Mouse (Mus musculus): ENCODE results near the gene Qsox2. TPM values are rescaled to one million over a fixed set of nuclear protein-coding genes. Genes with fewer than 3 reads are reported as not detected.

Qsox2 gene
- polyA plus RNA-seq, 1 experiment: 15.2 TPM

DNA sequence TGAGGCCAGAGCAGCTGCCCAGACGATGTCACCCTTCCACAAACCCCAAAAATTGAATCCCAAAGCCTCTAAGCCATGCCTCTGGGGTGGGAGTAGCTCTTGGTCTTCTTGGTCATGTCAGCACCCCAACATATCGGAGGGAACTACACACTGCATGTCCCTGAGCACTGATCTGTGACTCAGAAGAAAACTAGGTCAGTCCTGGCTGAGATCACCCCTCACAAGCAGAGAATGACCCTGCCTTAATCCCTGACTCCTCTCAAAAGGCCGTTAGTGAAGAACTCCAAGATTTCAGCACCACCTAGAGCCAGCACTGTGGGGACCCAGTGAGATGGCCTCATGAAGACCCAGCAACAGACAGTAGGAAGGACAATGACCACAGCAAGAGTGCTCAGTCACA lies 30.9 kb upstream of the Qsox2 start:
- Histone ChIP-seq H3K4me3 (ENCODE audit: insufficient read depth, poor library complexity, severe bottlenecking) (no peak overlapping the region), H3K79me2 (ENCODE audit: control insufficient read depth, insufficient read depth) (no peaks in the 10 kb centered on the region), H3K79me3 (ENCODE audit: low read depth) (no peaks in the 10 kb centered on the region), H3ac (ENCODE audit: control insufficient read depth, insufficient read length, low read depth) (no peak overlapping the region), H3K36me3 (ENCODE audit: control insufficient read depth, insufficient read depth) (no peaks in the 10 kb centered on the region), H3K27me3 (ENCODE audit: control insufficient read depth, insufficient read depth, insufficient read length) (peaks cover 62% of the 10 kb centered on the region)
- no peak for TF ChIP-seq FOSL1 (IDR thresholded peaks at IDR 0.05; ENCODE audit: insufficient read depth, low read length, poor library complexity, severe bottlenecking)
- TF ChIP-seq MYOG (IDR thresholded peaks at IDR 0.05; ENCODE audit: control insufficient read depth, extremely low read depth, insufficient read length): no peak
- TF ChIP-seq USF1 (IDR thresholded peaks at IDR 0.05; ENCODE audit: low read depth): no peak
- TF ChIP-seq CTCF (IDR thresholded peaks at IDR 0.05; ENCODE audit: control insufficient read depth, insufficient read depth, insufficient read length): no peak
- no peak for TF ChIP-seq MYOD1 (IDR thresholded peaks at IDR 0.05; ENCODE audit: control insufficient read depth, insufficient read length, low read depth)
- no peak for TF ChIP-seq MAX (IDR thresholded peaks at IDR 0.05)
- TF ChIP-seq CEBPB (IDR thresholded peaks at IDR 0.05; ENCODE audit: low read depth): no peak

GRCm38 (mm10) chr2:26266066-26266742 lies 28.9 kb upstream of the Qsox2 start:
- peaks cover 49% of the 10 kb centered on the region for H3K27me3 ChIP-seq (ENCODE audit: control insufficient read depth, insufficient read depth, insufficient read length)
- TF ChIP-seq CEBPB (IDR thresholded peaks at IDR 0.05; ENCODE audit: low read depth) (no peak), CTCF (IDR thresholded peaks at IDR 0.05; ENCODE audit: control insufficient read depth, insufficient read depth, insufficient read length) (no peak), USF1 (IDR thresholded peaks at IDR 0.05; ENCODE audit: low read depth) (no peak), MYOG (IDR thresholded peaks at IDR 0.05; ENCODE audit: control insufficient read depth, extremely low read depth, insufficient read length) (no peak), MAX (IDR thresholded peaks at IDR 0.05) (no peak), MYOD1 (IDR thresholded peaks at IDR 0.05; ENCODE audit: control insufficient read depth, insufficient read length, low read depth) (no peak), FOSL1 (IDR thresholded peaks at IDR 0.05; ENCODE audit: insufficient read depth, low read length, poor library complexity, severe bottlenecking) (no peak)

GRCm38 (mm10) chr2:26265095-26265494 lies 27.8 kb upstream of the Qsox2 start:
- H3ac ChIP-seq (ENCODE audit: control insufficient read depth, insufficient read length, low read depth): no peak overlapping the region
- H3K4me3 ChIP-seq (ENCODE audit: insufficient read depth, poor library complexity, severe bottlenecking): no peak overlapping the region
- no peaks in the 10 kb centered on the region for H3K79me3 ChIP-seq (ENCODE audit: low read depth)
- H3K79me2 ChIP-seq (ENCODE audit: control insufficient read depth, insufficient read depth): no peaks in the 10 kb centered on the region
- peaks cover 47% of the 10 kb centered on the region for H3K27me3 ChIP-seq (ENCODE audit: control insufficient read depth, insufficient read depth, insufficient read length)
- H3K36me3 ChIP-seq (ENCODE audit: control insufficient read depth, insufficient read depth): no peaks in the 10 kb centered on the region
- TF ChIP-seq MYOD1 (IDR thresholded peaks at IDR 0.05; ENCODE audit: control insufficient read depth, insufficient read length, low read depth) (no peak), CTCF (IDR thresholded peaks at IDR 0.05; ENCODE audit: control insufficient read depth, insufficient read depth, insufficient read length) (no peak), FOSL1 (IDR thresholded peaks at IDR 0.05; ENCODE audit: insufficient read depth, low read length, poor library complexity, severe bottlenecking) (no peak), MYOG (IDR thresholded peaks at IDR 0.05; ENCODE audit: control insufficient read depth, extremely low read depth, insufficient read length) (no peak), CEBPB (IDR thresholded peaks at IDR 0.05; ENCODE audit: low read depth) (no peak), MAX (IDR thresholded peaks at IDR 0.05) (no peak), USF1 (IDR thresholded peaks at IDR 0.05; ENCODE audit: low read depth) (no peak)

More at GRCm38 (mm10) chr2:26266066-26266742, 28.9 kb upstream of the Qsox2 start:
- H3ac ChIP-seq (ENCODE audit: control insufficient read depth, insufficient read length, low read depth): no peak overlapping the region
- H3K79me2 ChIP-seq (ENCODE audit: control insufficient read depth, insufficient read depth): no peaks in the 10 kb centered on the region
- H3K4me3 ChIP-seq (ENCODE audit: insufficient read depth, poor library complexity, severe bottlenecking): no peak overlapping the region
- no peaks in the 10 kb centered on the region for H3K36me3 ChIP-seq (ENCODE audit: control insufficient read depth, insufficient read depth)
- H3K79me3 ChIP-seq (ENCODE audit: low read depth): no peaks in the 10 kb centered on the region

- Histone ChIP-seq H3K79me2 (ENCODE audit: control insufficient read depth, insufficient read depth) (no peaks in the 10 kb centered on the region), H3K36me3 (ENCODE audit: control insufficient read depth, insufficient read depth) (no peaks in the 10 kb centered on the region), H3K27me3 (ENCODE audit: control insufficient read depth, insufficient read depth, insufficient read length) (peaks cover 48% of the 10 kb centered on the region), H3K4me3 (ENCODE audit: insufficient read depth, poor library complexity, severe bottlenecking) (no peak overlapping the region), H3K79me3 (ENCODE audit: low read depth) (no peaks in the 10 kb centered on the region), H3ac (ENCODE audit: control insufficient read depth, insufficient read length, low read depth) (no peak overlapping the region)
- TF ChIP-seq FOSL1 (IDR thresholded peaks at IDR 0.05; ENCODE audit: insufficient read depth, low read length, poor library complexity, severe bottlenecking): no peak
- no peak for TF ChIP-seq MYOD1 (IDR thresholded peaks at IDR 0.05; ENCODE audit: control insufficient read depth, insufficient read length, low read depth)
- no peak for TF ChIP-seq CTCF (IDR thresholded peaks at IDR 0.05; ENCODE audit: control insufficient read depth, insufficient read depth, insufficient read length)
- no peak for TF ChIP-seq MAX (IDR thresholded peaks at IDR 0.05)
- TF ChIP-seq CEBPB (IDR thresholded peaks at IDR 0.05; ENCODE audit: low read depth): no peak
- no peak for TF ChIP-seq USF1 (IDR thresholded peaks at IDR 0.05; ENCODE audit: low read depth)
- no peak for TF ChIP-seq MYOG (IDR thresholded peaks at IDR 0.05; ENCODE audit: control insufficient read depth, extremely low read depth, insufficient read length)
Observed at GRCm38 (mm10) chr2:26264646-26265045, 27.3 kb upstream of the Qsox2 start.

DNA sequence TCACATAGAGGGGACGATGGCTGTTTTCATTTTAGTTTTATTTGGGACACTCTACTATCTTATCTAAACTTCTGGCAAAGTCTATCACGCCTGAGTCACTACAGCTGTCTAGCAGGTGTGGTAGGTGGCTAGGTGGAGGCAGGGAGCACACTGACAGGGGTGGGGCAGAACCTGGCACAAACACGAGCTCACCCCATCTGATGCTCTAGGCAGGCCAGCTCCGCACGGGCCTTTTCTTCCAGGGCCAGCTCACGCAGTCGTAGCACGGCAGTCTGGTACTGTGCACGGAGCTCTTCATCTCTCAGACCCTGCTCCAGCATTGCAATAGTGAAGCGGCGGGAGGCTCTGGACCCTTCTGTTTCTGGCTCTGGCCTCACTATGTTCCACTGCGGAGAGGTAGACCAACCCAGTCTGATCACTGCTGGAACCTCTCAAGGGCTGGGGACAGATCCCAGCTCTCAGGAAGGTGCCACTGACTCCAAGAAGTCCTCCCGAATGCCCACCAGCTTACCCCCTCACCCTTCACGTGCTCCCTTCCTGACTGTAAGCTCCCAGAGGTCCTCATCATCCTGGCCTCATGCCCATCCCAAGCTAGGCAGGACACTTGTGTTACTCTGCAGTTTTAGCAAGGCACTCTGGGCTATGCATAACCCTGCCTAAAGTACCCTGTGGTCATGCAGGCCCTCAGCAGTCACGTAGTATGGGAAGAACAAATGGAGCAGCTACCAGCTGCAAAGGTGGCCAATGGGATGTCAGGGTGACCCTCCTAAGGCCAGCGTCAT lies 20.2 kb upstream of the Qsox2 start:
- Histone ChIP-seq H3K79me2 (ENCODE audit: control insufficient read depth, insufficient read depth) (no peaks in the 10 kb centered on the region), H3K36me3 (ENCODE audit: control insufficient read depth, insufficient read depth) (no peaks in the 10 kb centered on the region), H3ac (ENCODE audit: control insufficient read depth, insufficient read length, low read depth) (no peak overlapping the region), H3K27me3 (ENCODE audit: control insufficient read depth, insufficient read depth, insufficient read length) (peaks cover 69% of the 10 kb centered on the region), H3K4me3 (ENCODE audit: insufficient read depth, poor library complexity, severe bottlenecking) (no peak overlapping the region), H3K79me3 (ENCODE audit: low read depth) (no peaks in the 10 kb centered on the region)
- TF ChIP-seq MYOG (IDR thresholded peaks at IDR 0.05; ENCODE audit: control insufficient read depth, extremely low read depth, insufficient read length) (no peak), CTCF (IDR thresholded peaks at IDR 0.05; ENCODE audit: control insufficient read depth, insufficient read depth, insufficient read length) (no peak), MYOD1 (IDR thresholded peaks at IDR 0.05; ENCODE audit: control insufficient read depth, insufficient read length, low read depth) (no peak), FOSL1 (IDR thresholded peaks at IDR 0.05; ENCODE audit: insufficient read depth, low read length, poor library complexity, severe bottlenecking) (no peak), USF1 (IDR thresholded peaks at IDR 0.05; ENCODE audit: low read depth) (no peak), CEBPB (IDR thresholded peaks at IDR 0.05; ENCODE audit: low read depth) (no peak), MAX (IDR thresholded peaks at IDR 0.05) (no peak)

Data from C2C12 (cell line).